ENCODE assay signal across 19 mouse cellular contexts in genomic region chr17:47284236-47284635, GRCm38 (mm10).
DNase-seq lines count a peak whose midpoint lies in the region; ATAC-seq and TF ChIP-seq lines count a peak whose summit lies in the region.
"Had no signal": no experiment of that assay in that cellular context is flagged by ENCODE, and none has a peak within 500 bp of the region (broad histone marks: within the 10 kb centered on the region; RNA-seq: fewer than 3 reads in every experiment).

No protein-coding gene starts in this region.

- WGBS in heart, embryonic 15.5 days: 67% methylated on average over 11 of the region's 11 CpGs
- 31% methylated on average over 11 of the region's 11 CpGs for WGBS in lung, embryonic 14.5 days
- WGBS in lung, adult 2 months: 54% methylated on average over 11 of the region's 11 CpGs

- no peak for ATAC-seq in heart, embryonic 15.5 days (replicated peaks; ENCODE audit: insufficient number of reproducible peaks, insufficient read depth, low FRiP score, low read depth)
- ATAC-seq in lung, embryonic 14.5 days (ENCODE audit: insufficient read depth): peak; percentile 88
- ATAC-seq: forebrain, embryonic 14.5 days had no signal

- no peak for TF ChIP-seq POLR2A in lung, adult 2 months (IDR thresholded peaks at IDR 0.05; ENCODE audit: borderline replicate concordance, extremely low read depth, low read depth, low read length)

- no peak for TF ChIP-seq CTCF in lung, embryonic 14.5 days (IDR thresholded peaks at IDR 0.05; ENCODE audit: low read depth)
- no peak for TF ChIP-seq CTCF in lung, adult 2 months (IDR thresholded peaks at IDR 0.05; ENCODE audit: insufficient read depth, low read length)

- H3K4me2 ChIP-seq in heart, embryonic 15.5 days: no peak overlapping the region
- peak overlapping the region; percentile 31; the same call in 1 of the 2 replicates for H3K4me2 ChIP-seq in lung, embryonic 14.5 days
- H3K4me2 ChIP-seq: embryonic facial prominence, embryonic 15.5 days had no signal

- H3K27ac ChIP-seq in heart, embryonic 15.5 days: peak overlapping the region; percentile 25; the same call in 1 of the 2 replicates
- peak overlapping the region; percentile 89 for H3K27ac ChIP-seq in lung, embryonic 14.5 days (ENCODE audit: low read depth)
- H3K27ac ChIP-seq: embryonic facial prominence, embryonic 15.5 days; forebrain, embryonic 10.5 days; gastrocnemius, adult 2 months had no signal

- H3K27me3 ChIP-seq in heart, embryonic 15.5 days: no peaks in the 10 kb centered on the region
- H3K27me3 ChIP-seq in lung, embryonic 14.5 days (ENCODE audit: insufficient read depth, low read length): no peaks in the 10 kb centered on the region
- H3K27me3 ChIP-seq: embryonic facial prominence, embryonic 15.5 days had no signal

- peaks cover 20% of the 10 kb centered on the region for H3K4me1 ChIP-seq in heart, embryonic 15.5 days (replicated peaks)
- peaks cover 9% of the 10 kb centered on the region; the same call in 1 of the 2 replicates for H3K4me1 ChIP-seq in lung, embryonic 14.5 days (ENCODE audit: insufficient read depth)
- peaks cover 2% of the 10 kb centered on the region; the same call in 1 of the 2 replicates for H3K4me1 ChIP-seq in lung, adult 2 months (ENCODE audit: control insufficient read depth, insufficient read depth, low read length)
- H3K4me1 ChIP-seq: embryonic facial prominence, embryonic 15.5 days; forebrain, embryonic 10.5 days had no signal

- no peak overlapping the region for H3K9ac ChIP-seq in heart, embryonic 15.5 days
- no peak overlapping the region for H3K9ac ChIP-seq in lung, embryonic 14.5 days
- H3K9ac ChIP-seq: embryonic facial prominence, embryonic 15.5 days had no signal

- no peak for DNase-seq in heart, postnatal 4 days
- peak; percentile 88 for DNase-seq in lung, embryonic 14.5 days
- DNase-seq in lung, adult 18-20 months: no peak
- DNase-seq in lung, postnatal 10 days: peak; percentile 56
- no peak for DNase-seq in lung, adult 2 months
- DNase-seq in spleen, adult 12 weeks (ENCODE audit: low spot score): no peak
- DNase-seq: adrenal gland, postnatal 10 days; cerebellum, adult 11 months; cerebellum, adult 8-10 months; cerebellum, postnatal 14 days; embryo, embryonic 11 days; gastrocnemius, adult 2 months; gastrocnemius, postnatal 25 days; heart, postnatal 14 days had no signal

- no peaks in the 10 kb centered on the region for H3K9me3 ChIP-seq in heart, embryonic 15.5 days (replicated peaks)
- no peaks in the 10 kb centered on the region for H3K9me3 ChIP-seq in lung, embryonic 14.5 days (ENCODE audit: low read depth, low read length)
- H3K9me3 ChIP-seq: embryonic facial prominence, embryonic 15.5 days; forebrain, embryonic 10.5 days had no signal

- H3K36me3 ChIP-seq in heart, embryonic 15.5 days: peaks cover 14% of the 10 kb centered on the region; the same call in 1 of the 2 replicates
- H3K36me3 ChIP-seq in lung, embryonic 14.5 days (ENCODE audit: insufficient read depth): peaks cover 20% of the 10 kb centered on the region

- H3K4me3 ChIP-seq in heart, embryonic 15.5 days: no peak overlapping the region
- H3K4me3 ChIP-seq in lung, embryonic 14.5 days (ENCODE audit: low read depth, low read length): no peak overlapping the region
- H3K4me3 ChIP-seq in lung, adult 2 months (replicated peaks; ENCODE audit: extremely low read depth, low read depth, low read length): no peak overlapping the region
- H3K4me3 ChIP-seq: embryonic facial prominence, embryonic 15.5 days; erythroblast, embryonic 14.5 days; forebrain, embryonic 10.5 days; gastrocnemius, adult 2 months had no signal

Comparison
In these comparisons a context has a peak if more than half of its experiments do, and no peak if none do; other contexts are left out.
1. DNase-seq: peak in lung, embryonic 14.5 days (single experiment) and lung, postnatal 10 days (single experiment); none in heart, postnatal 4 days (single experiment), lung, adult 18-20 months (0 of 2), lung, adult 2 months (single experiment) and spleen, adult 12 weeks (single experiment).